Mouse (Mus musculus) forebrain, postnatal 0 days (tissue): ENCODE measurements around the gene Lrrc51. TPM values are rescaled to one million over a fixed set of nuclear protein-coding genes. Genes with fewer than 3 reads are reported as not detected.

Experiments used
- ATAC-seq: fragments of 200-750 bp; cut with Nextera tagmentation; 2 replicates; pipeline ENCODE4 v1.8.0; 2017; ENCODE audit warnings: mild to moderate bottlenecking, moderate library complexity
- DNase-seq: peaks from one replicate; pipeline ENCODE4 v3.0.0-alpha.2; 2015
- H3K27ac ChIP-seq: fragments of 300-500 bp; sonication (generic); 2 replicates; pipeline ENCODE4 v1.5.1; 2014; ENCODE audit warnings: low read depth, mild to moderate bottlenecking, antibody characterized with exemption, low read length, moderate library complexity, mixed read lengths
- H3K27me3 ChIP-seq: fragments of 300-500 bp; sonication (generic); 2 replicates; pipeline ENCODE4 v1.6.1; 2014; ENCODE audit warnings: mild to moderate bottlenecking, low read length, mixed read lengths; ENCODE audit not compliant: insufficient read depth
- H3K36me3 ChIP-seq: fragments of 300-500 bp; sonication (generic); 2 replicates; pipeline ENCODE4 v1.6.1; 2014; ENCODE audit warnings: mild to moderate bottlenecking, moderate library complexity; ENCODE audit not compliant: insufficient read depth
- H3K4me1 ChIP-seq: fragments of 300-500 bp; sonication (generic); 2 replicates; pipeline ENCODE4 v1.6.1; 2014; ENCODE audit warnings: antibody characterized with exemption; ENCODE audit not compliant: insufficient read depth
- H3K4me2 ChIP-seq: fragments of 300-500 bp; sonication (generic); 2 replicates; pipeline ENCODE4 v1.6.1; 2014; ENCODE audit warnings: low read depth, mild to moderate bottlenecking, moderate library complexity
- H3K4me3 ChIP-seq: fragments of 300-500 bp; sonication (generic); 2 replicates; pipeline ENCODE4 v1.5.1; 2014; ENCODE audit warnings: low read depth, low read length, mixed read lengths
- H3K9ac ChIP-seq: fragments of 300-500 bp; sonication (generic); 2 replicates; pipeline ENCODE4 v1.6.1; 2014; ENCODE audit warnings: mild to moderate bottlenecking
- H3K9me3 ChIP-seq: fragments of 300-500 bp; sonication (generic); 2 replicates; pipeline ENCODE4 v1.6.1; 2016; ENCODE audit warnings: low read length
- CTCF ChIP-seq: sonication (generic); IDR thresholded peaks from 2 replicates; pipeline ENCODE4 v1.5.1; 2016; ENCODE audit warnings: antibody characterized with exemption, control low read depth, low read depth
- WGBS: fragments of 180-500 bp; shearing (Covaris S2); extraction: QIAGEN DNeasy Blood & Tissue Kit; methylation state at CpG from one replicate; pipeline ENCODE4 v1.1.7; 2014; 5-methylcytosine and 5-hydroxymethylcytosine counted together
- polyA plus RNA-seq: library from polyadenylated mRNA; unstranded; fragments of >200 nt; fragmentation: Nextera tagmentation; extraction: Ambion mirVana; gene quantifications from 2 replicates; pipeline ENCODE4 v1.2.1, GENCODE M21; 2015
- total RNA-seq: library from RNA; depleted of rRNA; stranded (reverse); fragments of >200 nt; gene quantifications from 2 replicates; pipeline ENCODE4 v1.2.3, GENCODE M21; 2014

Lrrc51 gene
- total and polyA plus RNA-seq, 2 experiments from 2014 or later = 5.4 to 10.6 TPM

GRCm38 (mm10) chr7:101918071-101918470 lies 15.6 kb downstream of the Lrrc51 start:
- Histone ChIP-seq H3K9me3 (no peaks in the 10 kb centered on the region), H3K36me3 (peaks cover 15% of the 10 kb centered on the region), H3K27me3 (no peaks in the 10 kb centered on the region), H3K27ac (no peak overlapping the region), H3K4me2 (no peak overlapping the region), H3K4me1 (no peaks in the 10 kb centered on the region), H3K4me3 (no peak overlapping the region), H3K9ac (no peak overlapping the region)
- TF ChIP-seq CTCF = peak; percentile 86
- 12% methylated on average over 1 of the region's 1 CpGs for WGBS
- DNase-seq = peak; percentile 72
- ATAC-seq = peak; percentile 81

GRCm38 (mm10) chr7:101911982-101912381 lies 21.7 kb downstream of the Lrrc51 start:
- Histone ChIP-seq H3K27ac (no peak overlapping the region), H3K4me3 (no peak overlapping the region), H3K4me1 (no peaks in the 10 kb centered on the region), H3K9me3 (no peaks in the 10 kb centered on the region), H3K36me3 (peaks cover 51% of the 10 kb centered on the region), H3K27me3 (no peaks in the 10 kb centered on the region), H3K4me2 (no peak overlapping the region), H3K9ac (no peak overlapping the region)
- WGBS = 60% methylated on average over 3 of the region's 3 CpGs
- ATAC-seq = 0 out of 2 replicates have a peak, but pooled peaks have one; percentile 32
- DNase-seq = no peak
- TF ChIP-seq CTCF = peak; percentile 52

GRCm38 (mm10) chr7:101910138-101910537 lies 23.6 kb downstream of the Lrrc51 start:
- no peak for ATAC-seq
- Histone ChIP-seq H3K27ac (no peak overlapping the region), H3K4me3 (no peak overlapping the region), H3K4me2 (no peak overlapping the region), H3K9me3 (no peaks in the 10 kb centered on the region), H3K27me3 (no peaks in the 10 kb centered on the region), H3K9ac (no peak overlapping the region), H3K4me1 (no peaks in the 10 kb centered on the region), H3K36me3 (peaks cover 51% of the 10 kb centered on the region)
- 84% methylated on average over 4 of the region's 4 CpGs for WGBS
- no peak for TF ChIP-seq CTCF
- DNase-seq = no peak

GRCm38 (mm10) chr7:101908367-101908766 lies 25.3 kb downstream of the Lrrc51 start:
- no peak for ATAC-seq
- no peak for TF ChIP-seq CTCF
- no peak overlapping the region for H3K4me3 ChIP-seq
- no peaks in the 10 kb centered on the region for H3K9me3 ChIP-seq
- no peaks in the 10 kb centered on the region for H3K4me1 ChIP-seq
- DNase-seq = no peak
- H3K9ac ChIP-seq = no peak overlapping the region
- H3K4me2 ChIP-seq = no peak overlapping the region
- H3K27ac ChIP-seq = no peak overlapping the region
- WGBS = 85% methylated on average over 4 of the region's 4 CpGs
- no peaks in the 10 kb centered on the region for H3K27me3 ChIP-seq
- H3K36me3 ChIP-seq = peaks cover 39% of the 10 kb centered on the region

- ATAC-seq = no peak
- Histone ChIP-seq H3K9ac (peak overlapping the region; percentile 82; the same call in 1 of the 2 replicates), H3K27ac (no peak overlapping the region), H3K36me3 (peaks cover 23% of the 10 kb centered on the region), H3K4me2 (peak overlapping the region; percentile 59), H3K4me1 (no peaks in the 10 kb centered on the region), H3K4me3 (peak overlapping the region; percentile 77), H3K9me3 (no peaks in the 10 kb centered on the region), H3K27me3 (no peaks in the 10 kb centered on the region)
- no peak for DNase-seq
- no peak for TF ChIP-seq CTCF
- 78% methylated on average over 8 of the region's 8 CpGs for WGBS
Measured at GRCm38 (mm10) chr7:101906696-101907095, 27.0 kb downstream of the Lrrc51 start.

- no peaks in the 10 kb centered on the region for H3K27me3 ChIP-seq
- TF ChIP-seq CTCF = no peak
- H3K4me1 ChIP-seq = no peaks in the 10 kb centered on the region
- peak within 1 kb of the TSS; percentile 59 for H3K4me2 ChIP-seq
- H3K9ac ChIP-seq = peak within 1 kb of the TSS; percentile 82
- H3K36me3 ChIP-seq = peaks cover 19% of the 10 kb centered on the region
- DNase-seq (no peak), ATAC-seq (no peak)
- no peaks in the 10 kb centered on the region for H3K9me3 ChIP-seq
- peak within 1 kb of the TSS; percentile 90 for H3K27ac ChIP-seq
- 23% methylated on average over 11 of the region's 11 CpGs for WGBS
- H3K4me3 ChIP-seq = peak within 1 kb of the TSS; percentile 77
Measured at GRCm38 (mm10) chr7:101906287-101906681, 27.4 kb downstream of the Lrrc51 start, which contains the start of gene Tomt. Gene Tomt, minus strand, starts transcription at chr7:101906359.

GRCm38 (mm10) chr7:101905561-101906286 lies 28.0 kb downstream of the Lrrc51 start, which contains the start of gene Lamtor1:
Gene Lamtor1, plus strand, starts transcription at chr7:101905904.
- ATAC-seq = peak; percentile 99
- no peak for TF ChIP-seq CTCF
- DNase-seq = peak; percentile 99
- WGBS = under 1% methylated on average over 59 of the region's 61 CpGs
- Histone ChIP-seq H3K4me2 (peak within 1 kb of the TSS; percentile 59), H3K4me3 (peak within 1 kb of the TSS; percentile 77), H3K4me1 (no peaks in the 10 kb centered on the region), H3K27ac (peak within 1 kb of the TSS; percentile 90), H3K9me3 (no peaks in the 10 kb centered on the region), H3K36me3 (peaks cover 13% of the 10 kb centered on the region), H3K27me3 (no peaks in the 10 kb centered on the region), H3K9ac (peak within 1 kb of the TSS; percentile 82)
